Mouse (Mus musculus): ENCODE measurements around the gene Thumpd2. TPM values are rescaled to one million over a fixed set of nuclear protein-coding genes. Genes with fewer than 3 reads are reported as not detected.

The Thumpd2 gene
- polyA plus RNA-seq, 1 experiment, result 6.2 TPM

DNA sequence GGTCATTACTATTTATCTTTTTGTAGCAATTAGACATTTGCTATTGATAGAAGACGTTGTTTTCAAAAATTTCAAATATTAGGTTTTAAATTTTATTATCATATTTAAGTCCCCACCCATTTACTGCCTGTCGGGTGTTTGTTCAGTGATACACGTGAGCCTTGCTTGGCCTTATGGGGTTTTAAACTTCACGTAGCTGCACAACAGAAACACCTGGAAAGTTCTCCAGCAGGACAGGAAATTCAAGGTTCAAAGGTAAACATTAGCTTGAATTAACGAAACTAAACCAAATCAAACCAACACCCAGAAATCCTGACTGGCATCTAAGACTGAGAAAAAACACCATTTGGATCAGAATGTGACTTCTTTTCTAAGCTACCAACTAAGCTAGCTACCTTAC is 62.8 kb downstream of the Thumpd2 start:
- Histone ChIP-seq H3K4me1 (ENCODE audit: control insufficient read depth, insufficient read depth, low read length) (no peaks in the 10 kb centered on the region), H3K27ac (ENCODE audit: control insufficient read depth, insufficient read depth, low read depth, low read length, poor library complexity) (no peak overlapping the region), H3K4me3 (replicated peaks; ENCODE audit: control insufficient read depth, low read depth, low read length) (no peak overlapping the region)
- no peak for TF ChIP-seq POLR2A (IDR thresholded peaks at IDR 0.05; ENCODE audit: borderline replicate concordance, control insufficient read depth, low read depth, low read length)
- no peak for TF ChIP-seq CTCF (IDR thresholded peaks at IDR 0.05; ENCODE audit: control insufficient read depth, insufficient read depth, low read length)
- WGBS, result 78% methylated on average over 5 of the region's 5 CpGs

DNA sequence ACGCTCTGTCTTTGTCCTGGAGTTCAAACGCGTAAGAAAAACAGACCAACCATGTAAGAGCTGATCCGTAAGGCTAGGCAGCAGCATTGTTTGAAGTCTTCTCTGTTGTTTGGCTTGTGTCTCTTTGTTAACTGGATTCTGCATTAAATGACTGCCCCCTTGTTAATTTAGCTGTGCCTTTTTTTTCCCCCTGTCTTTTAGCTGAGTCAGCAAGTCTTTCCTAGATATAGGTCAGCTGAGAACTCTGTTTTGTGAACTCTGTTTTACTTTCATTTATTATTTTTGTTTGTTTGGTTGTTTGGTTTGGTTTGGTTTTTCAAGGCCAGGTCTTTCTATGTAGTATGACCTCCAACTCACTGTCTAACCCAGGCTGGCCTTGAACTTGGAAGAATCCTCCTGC is 63.2 kb downstream of the Thumpd2 start:
- TF ChIP-seq CTCF (IDR thresholded peaks at IDR 0.05; ENCODE audit: control insufficient read depth, insufficient read depth, low read length), result no peak
- no peak for TF ChIP-seq POLR2A (IDR thresholded peaks at IDR 0.05; ENCODE audit: borderline replicate concordance, control insufficient read depth, low read depth, low read length)

DNA sequence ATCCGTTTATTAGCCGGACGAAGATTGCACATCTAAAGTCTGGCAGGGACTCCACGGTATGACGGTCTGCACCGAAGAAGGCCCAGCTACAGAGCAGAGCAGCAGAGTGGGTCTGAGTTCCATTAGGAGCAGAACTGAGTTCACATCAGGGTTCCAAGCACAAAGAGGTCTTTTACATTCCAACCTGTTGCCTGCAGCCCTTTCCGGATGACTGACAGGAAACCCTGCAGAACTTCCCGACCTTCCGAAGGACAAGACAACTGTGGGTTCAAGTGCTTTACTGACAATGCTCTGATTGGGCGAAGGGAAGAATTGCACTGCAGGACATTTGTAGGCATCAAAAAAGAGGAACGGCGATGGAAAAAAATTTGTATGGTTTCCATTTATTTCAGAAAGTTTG is 63.9 kb downstream of the Thumpd2 start:
- no peak overlapping the region for H3K27ac ChIP-seq (ENCODE audit: control insufficient read depth, insufficient read depth, low read depth, low read length, poor library complexity)
- no peaks in the 10 kb centered on the region for H3K4me1 ChIP-seq (ENCODE audit: control insufficient read depth, insufficient read depth, low read length)
- TF ChIP-seq CTCF (IDR thresholded peaks at IDR 0.05; ENCODE audit: control insufficient read depth, insufficient read depth, low read length) (no peak), POLR2A (IDR thresholded peaks at IDR 0.05; ENCODE audit: borderline replicate concordance, control insufficient read depth, low read depth, low read length) (no peak)
- H3K4me3 ChIP-seq (replicated peaks; ENCODE audit: control insufficient read depth, low read depth, low read length), result no peak overlapping the region
- WGBS, result 88% methylated on average over 12 of the region's 12 CpGs

More for the DNA sequence above, 63.2 kb downstream of the Thumpd2 start:
- Histone ChIP-seq H3K27ac (ENCODE audit: control insufficient read depth, insufficient read depth, low read depth, low read length, poor library complexity) (no peak overlapping the region), H3K4me1 (ENCODE audit: control insufficient read depth, insufficient read depth, low read length) (no peaks in the 10 kb centered on the region), H3K4me3 (replicated peaks; ENCODE audit: control insufficient read depth, low read depth, low read length) (no peak overlapping the region)
- WGBS, result 90% methylated on average over 4 of the region's 4 CpGs

DNA sequence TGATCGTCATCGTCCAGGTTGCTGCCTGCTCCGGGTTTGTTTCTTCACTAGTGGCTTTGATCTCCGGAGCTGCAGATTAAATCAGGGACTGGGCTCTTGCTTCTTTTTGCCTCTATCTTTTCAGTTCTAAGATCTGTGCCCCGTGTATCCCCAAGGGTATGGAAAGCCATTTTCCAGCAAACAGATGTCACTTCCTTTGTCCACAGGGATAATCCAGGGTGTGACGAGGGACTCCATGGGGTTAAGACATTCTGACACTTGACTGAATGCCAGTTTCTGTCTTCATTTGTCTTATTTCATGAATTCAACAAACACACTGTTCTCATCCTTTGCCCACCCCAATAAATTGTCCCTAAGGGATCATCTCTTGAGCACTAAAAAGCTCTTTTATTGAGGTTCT is 65.9 kb downstream of the Thumpd2 start:
- 81% methylated on average over 6 of the region's 6 CpGs for WGBS
- no peak for TF ChIP-seq POLR2A (IDR thresholded peaks at IDR 0.05; ENCODE audit: borderline replicate concordance, control insufficient read depth, low read depth, low read length)
- Histone ChIP-seq H3K4me1 (ENCODE audit: control insufficient read depth, insufficient read depth, low read length) (no peaks in the 10 kb centered on the region), H3K4me3 (replicated peaks; ENCODE audit: control insufficient read depth, low read depth, low read length) (no peak overlapping the region), H3K27ac (ENCODE audit: control insufficient read depth, insufficient read depth, low read depth, low read length, poor library complexity) (no peak overlapping the region)

DNA sequence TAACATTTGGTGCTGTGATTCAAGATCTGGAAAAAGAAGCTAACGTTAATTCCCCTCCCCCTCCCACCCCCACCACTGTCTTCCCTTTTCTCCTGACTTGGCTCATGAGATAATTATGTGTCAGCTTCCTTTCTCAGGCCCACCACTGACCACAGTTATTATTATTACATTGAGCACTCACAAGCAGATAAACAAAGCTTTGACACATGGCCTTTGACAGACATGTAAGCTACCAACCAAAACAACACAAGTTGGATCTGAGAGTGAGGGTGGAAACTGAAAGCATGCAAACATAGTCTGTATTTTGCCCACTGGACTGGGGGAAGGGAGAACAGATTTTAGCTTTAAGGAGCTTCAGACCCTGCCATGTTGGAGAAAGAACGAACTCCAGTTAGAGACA is 67.7 kb downstream of the Thumpd2 start:
- no peaks in the 10 kb centered on the region for H3K4me1 ChIP-seq (ENCODE audit: control insufficient read depth, insufficient read depth, low read length)
- H3K27ac ChIP-seq (ENCODE audit: control insufficient read depth, insufficient read depth, low read depth, low read length, poor library complexity), result no peak overlapping the region
- WGBS, result 42% methylated on average over 2 of the region's 2 CpGs
- TF ChIP-seq CTCF (IDR thresholded peaks at IDR 0.05; ENCODE audit: control insufficient read depth, insufficient read depth, low read length) (no peak), POLR2A (IDR thresholded peaks at IDR 0.05; ENCODE audit: borderline replicate concordance, control insufficient read depth, low read depth, low read length) (no peak)
- no peak overlapping the region for H3K4me3 ChIP-seq (replicated peaks; ENCODE audit: control insufficient read depth, low read depth, low read length)

DNA sequence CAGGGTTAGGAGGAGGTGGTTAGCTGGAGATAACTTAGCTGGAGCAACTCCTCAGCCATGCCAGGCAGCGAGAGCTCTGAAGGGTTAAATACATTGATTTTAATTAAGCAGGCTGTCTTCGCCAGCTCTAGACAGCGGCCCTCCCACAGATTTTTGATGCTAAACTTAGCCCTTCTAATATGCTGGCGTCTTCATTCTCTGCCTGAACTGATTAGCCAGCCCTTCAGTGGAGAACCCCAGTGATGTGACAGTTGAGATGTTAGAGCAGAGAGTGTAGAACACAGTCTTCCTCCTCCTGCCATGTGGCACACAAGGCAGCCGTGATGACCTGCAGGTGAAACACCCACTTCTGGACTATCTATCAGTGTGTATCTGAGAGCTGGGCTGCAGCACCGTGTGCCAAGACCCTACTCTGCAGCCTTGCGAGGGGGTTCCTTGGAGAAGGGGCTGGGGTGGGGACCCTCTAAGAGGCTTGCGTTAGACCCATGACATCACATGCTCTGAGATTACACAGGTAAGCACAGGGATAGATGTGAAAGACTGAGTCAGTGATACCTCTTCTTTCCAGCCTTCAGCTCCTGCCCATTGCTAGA is 73.3 kb downstream of the Thumpd2 start:
- TF ChIP-seq CTCF (IDR thresholded peaks at IDR 0.05; ENCODE audit: control insufficient read depth, insufficient read depth, low read length) (no peak), POLR2A (IDR thresholded peaks at IDR 0.05; ENCODE audit: borderline replicate concordance, control insufficient read depth, low read depth, low read length) (no peak)
- Histone ChIP-seq H3K4me3 (replicated peaks; ENCODE audit: control insufficient read depth, low read depth, low read length) (no peak overlapping the region), H3K4me1 (ENCODE audit: control insufficient read depth, insufficient read depth, low read length) (no peaks in the 10 kb centered on the region), H3K27ac (ENCODE audit: control insufficient read depth, insufficient read depth, low read depth, low read length, poor library complexity) (no peak overlapping the region)
- 84% methylated on average over 8 of the region's 8 CpGs for WGBS

DNA sequence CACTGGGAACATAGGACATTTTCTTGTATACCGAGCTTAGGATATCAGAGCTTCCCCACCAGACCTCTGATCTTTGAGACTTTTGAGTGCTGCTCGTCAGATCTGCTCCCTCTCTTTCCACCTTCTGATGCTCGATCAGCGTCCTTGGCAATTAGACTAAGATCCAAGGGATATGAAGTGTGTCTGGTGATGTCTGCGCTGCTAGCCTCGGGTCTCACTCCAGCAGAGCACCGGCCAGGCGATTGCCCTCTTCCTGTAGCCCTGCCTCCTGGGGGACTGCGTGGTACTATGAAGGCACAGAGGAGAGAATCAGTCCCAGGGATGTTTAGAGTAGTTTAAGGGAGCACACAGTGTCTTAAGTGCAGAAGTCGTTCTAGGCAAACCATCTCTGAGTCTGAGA is 81.9 kb downstream of the Thumpd2 start:
- Histone ChIP-seq H3K4me1 (ENCODE audit: control insufficient read depth, insufficient read depth, low read length) (no peaks in the 10 kb centered on the region), H3K27ac (ENCODE audit: control insufficient read depth, insufficient read depth, low read depth, low read length, poor library complexity) (no peak overlapping the region), H3K4me3 (replicated peaks; ENCODE audit: control insufficient read depth, low read depth, low read length) (no peak overlapping the region)
- TF ChIP-seq CTCF (IDR thresholded peaks at IDR 0.05; ENCODE audit: control insufficient read depth, insufficient read depth, low read length), result no peak
- TF ChIP-seq POLR2A (IDR thresholded peaks at IDR 0.05; ENCODE audit: borderline replicate concordance, control insufficient read depth, low read depth, low read length), result no peak
- WGBS, result 75% methylated on average over 10 of the region's 10 CpGs

DNA sequence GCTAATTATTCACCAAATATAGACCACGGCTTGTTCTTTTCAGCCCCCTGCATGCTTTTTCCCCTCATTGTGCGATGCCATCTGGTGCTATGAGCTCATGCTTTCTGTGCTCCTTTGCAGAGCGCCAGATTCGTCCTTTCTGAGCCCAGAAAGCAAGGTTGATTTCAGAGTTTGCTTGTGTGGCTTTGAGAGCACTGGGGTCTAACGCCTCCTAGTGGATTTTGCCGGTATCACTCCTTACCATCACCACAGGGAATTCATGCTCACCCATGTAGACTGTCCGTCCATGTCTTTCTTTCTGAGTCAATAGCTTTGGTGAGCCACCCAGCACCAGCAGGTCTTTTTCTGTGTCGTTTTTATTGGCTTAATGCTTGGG is 82.5 kb downstream of the Thumpd2 start:
- no peaks in the 10 kb centered on the region for H3K4me1 ChIP-seq (ENCODE audit: control insufficient read depth, insufficient read depth, low read length)
- no peak overlapping the region for H3K27ac ChIP-seq (ENCODE audit: control insufficient read depth, insufficient read depth, low read depth, low read length, poor library complexity)
- H3K4me3 ChIP-seq (replicated peaks; ENCODE audit: control insufficient read depth, low read depth, low read length), result no peak overlapping the region
- 7% methylated on average over 8 of the region's 8 CpGs for WGBS
- TF ChIP-seq POLR2A (IDR thresholded peaks at IDR 0.05; ENCODE audit: borderline replicate concordance, control insufficient read depth, low read depth, low read length) (no peak), CTCF (IDR thresholded peaks at IDR 0.05; ENCODE audit: control insufficient read depth, insufficient read depth, low read length) (peak; percentile 50)
